Mouse (Mus musculus) kidney, adult 18-20 months (tissue): ENCODE data around the gene Ccnf.

Source experiments
- DNase-seq: peaks from one replicate; pipeline ENCODE4 v3.0.0; 2021

The Ccnf gene

DNA sequence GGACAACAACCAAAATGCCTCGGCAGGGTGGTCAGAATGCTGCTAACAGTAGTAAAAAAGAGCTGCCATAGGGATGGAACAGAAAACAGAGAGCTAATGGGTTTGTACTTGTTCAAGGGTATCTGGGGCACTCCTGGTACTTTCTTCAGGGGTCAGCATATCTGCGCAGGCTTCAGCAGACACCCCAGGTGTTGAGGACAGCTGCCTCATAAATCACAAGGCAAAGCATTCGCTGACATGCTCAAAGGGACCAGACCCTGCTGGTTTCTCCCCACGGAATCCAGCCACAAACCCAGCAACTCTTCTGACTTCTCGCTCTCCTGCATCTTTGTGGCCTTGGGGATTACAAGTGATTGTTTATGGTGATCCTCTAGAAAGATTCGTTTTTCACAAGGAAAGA is 28.6 kb downstream of the Ccnf start:
- DNase-seq = no peak

DNA sequence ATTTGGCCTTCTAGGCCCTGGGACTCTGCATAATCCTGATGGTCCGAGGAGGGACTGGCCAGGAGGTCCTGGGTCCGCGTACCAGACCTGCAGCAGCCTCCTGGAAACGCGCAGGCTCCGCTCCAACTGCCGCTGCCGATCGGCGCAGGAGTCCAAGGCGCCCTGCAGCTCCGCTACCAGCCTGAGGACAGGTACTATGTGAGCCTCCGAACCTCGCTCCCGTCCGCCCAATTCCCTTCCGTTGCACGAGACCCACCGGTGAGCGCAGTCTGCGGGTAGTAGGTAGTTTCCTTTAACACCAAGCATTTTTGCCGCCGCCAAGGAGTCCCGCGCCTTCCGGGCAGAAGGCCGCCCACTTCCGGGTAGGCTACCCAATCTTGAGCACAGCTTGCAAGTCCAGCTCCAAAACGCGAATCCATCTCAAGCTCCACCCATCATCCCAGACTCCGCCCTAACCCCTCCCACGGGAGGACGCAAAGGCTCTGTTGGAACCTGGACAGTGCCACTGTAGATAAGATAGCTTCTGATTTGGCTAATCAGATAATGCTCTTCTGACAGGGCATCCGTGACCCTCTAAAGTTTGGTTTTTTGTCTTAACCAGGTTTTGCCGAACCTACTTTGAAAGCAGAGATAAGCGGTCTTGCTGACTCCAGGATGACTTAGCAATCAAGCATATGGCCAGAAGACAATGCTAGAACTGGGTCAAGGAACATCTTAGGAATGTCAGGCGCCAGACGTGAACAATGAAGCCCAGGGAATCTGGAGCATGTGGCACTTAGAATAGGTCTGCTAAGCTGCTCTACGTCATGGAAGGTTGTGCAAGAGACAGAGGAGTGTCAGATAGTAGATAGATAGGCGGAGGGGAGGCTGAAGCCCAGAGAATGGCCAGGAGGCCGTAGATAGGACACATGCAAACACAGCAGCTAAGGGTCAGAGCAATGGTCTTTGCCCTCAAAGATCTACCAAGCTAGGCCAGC is 30.6 kb downstream of the Ccnf start, which contains the start of gene Tedc2:
Gene Tedc2, minus strand, starts transcription at position 417 of the 977 bp plus-strand sequence.
- peak; percentile 98 for DNase-seq

DNA sequence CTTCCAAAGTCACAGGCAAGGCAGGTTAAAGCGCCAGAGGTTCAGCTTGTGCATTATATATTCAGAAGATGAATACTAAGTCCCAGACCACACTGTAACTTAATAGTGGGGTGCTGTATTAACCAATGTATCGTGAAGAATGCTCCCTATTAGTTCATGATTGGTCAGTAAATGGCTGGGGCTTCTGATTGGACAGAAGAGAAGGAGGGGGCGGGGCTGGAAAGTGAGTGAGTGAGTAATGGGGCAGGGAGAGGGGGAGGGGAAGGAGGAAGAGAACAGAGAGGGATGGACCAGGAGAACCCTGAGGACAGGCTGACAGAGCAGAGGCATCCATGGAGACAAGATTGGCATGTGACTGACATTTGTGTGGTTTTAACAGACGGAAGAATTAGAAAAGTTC is 34.4 kb downstream of the Ccnf start:
- no peak for DNase-seq

DNA sequence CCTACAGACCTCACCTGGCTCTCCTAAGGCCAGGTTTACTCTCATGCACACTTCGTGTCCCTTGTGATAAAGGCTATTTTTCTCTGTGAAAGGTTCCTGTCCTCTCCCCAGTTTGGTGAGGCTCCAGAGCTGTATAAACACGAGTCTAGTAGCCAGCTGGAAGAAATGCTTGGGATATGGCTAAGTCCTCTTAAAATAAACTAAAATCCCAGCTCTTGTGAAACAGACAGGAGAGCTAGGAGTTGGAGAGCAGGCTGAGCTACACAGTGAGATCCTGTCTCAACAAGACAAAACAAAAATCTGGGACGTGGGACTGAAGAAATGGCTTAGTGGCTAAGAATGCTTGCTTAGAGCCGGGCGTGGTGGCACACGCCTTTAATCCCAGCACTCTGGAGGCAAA is 38.1 kb downstream of the Ccnf start:
- no peak for DNase-seq

DNA sequence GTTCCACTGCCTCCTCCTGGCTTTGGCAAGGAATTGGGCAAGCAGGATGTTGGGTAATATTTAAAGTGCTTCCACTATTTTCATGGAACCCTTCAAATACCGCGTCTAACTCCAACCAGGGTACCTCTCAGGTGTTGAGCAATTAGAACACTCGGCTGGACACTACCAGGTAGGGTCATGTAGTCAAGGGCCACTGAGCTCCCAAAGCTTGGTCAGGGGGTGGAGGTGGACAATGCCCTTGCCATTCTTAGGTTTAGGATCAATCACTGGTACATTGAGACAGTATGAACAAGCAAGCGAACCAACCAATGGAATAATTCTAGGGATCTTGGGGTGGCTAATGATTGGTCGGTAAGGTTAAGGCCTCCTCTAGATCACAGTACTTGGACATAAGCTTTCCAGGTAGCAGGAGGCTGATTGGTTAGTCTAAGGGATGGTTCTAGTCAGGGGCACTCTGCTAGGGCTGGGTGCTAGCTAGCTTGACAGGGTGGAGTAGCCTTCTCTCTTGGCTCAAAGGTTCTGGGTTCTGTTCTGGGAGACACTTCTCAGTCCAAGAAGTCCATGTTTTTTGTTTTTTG is 38.8 kb downstream of the Ccnf start:
- DNase-seq = no peak

DNA sequence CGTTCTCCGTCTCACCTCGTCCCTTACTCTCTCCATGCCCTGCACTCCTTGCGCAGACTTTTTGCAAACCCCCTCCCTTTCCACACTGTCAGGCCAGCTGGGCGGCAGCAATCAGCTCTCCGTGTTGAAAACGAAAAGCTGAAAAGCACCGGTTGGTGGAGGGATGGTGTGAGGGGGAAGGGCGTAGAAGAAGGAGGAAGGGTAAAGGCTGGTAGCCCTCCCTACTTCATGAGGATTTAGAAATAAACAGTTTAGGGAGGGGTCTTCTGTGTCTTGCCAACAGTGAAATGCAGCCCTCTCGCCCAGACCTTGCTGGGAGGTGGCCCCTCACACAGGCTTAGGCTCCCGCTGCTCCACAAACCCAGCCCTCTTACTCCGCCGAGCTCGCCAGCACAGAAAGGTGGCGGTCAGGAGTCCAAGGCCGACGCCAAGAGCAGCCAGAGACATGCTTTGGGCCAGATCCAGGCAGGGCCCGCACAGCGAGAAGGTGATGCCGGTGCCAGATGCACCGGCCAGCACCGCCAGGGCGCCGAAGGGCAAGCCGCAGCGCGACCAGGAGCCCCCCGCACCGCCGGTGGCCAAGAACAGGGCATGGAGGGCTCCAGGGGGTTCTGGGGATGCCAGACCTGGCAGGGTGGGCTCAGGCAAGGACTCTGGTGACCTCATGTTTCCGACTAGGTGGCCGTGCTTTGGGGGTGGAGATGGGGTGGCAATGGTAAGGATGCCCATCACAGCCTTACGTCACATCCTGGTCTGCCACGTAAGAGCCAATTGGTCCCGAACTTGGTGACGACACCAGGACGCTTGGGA is 39.4 kb downstream of the Ccnf start:
- DNase-seq = peak; percentile 52

DNA sequence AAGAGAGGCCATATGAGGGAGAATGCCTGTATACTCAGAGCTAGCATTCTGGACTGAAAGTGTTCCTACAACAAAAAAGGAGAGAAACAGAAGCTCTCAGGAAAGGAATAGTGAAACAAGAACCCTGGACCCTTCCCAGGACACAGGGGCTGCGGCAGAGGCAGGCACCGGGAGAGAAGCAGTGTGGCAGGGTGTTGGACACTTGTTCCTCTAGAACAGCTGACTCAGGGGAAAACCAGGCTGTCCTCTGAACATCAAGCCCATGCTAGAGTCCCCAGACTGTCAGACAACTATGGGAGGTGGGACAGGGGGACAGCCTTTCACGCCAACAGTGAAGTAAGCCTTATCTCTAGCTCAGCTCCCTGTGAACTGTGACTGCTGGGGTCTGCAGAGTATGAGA is 40.7 kb downstream of the Ccnf start:
- DNase-seq = no peak

DNA sequence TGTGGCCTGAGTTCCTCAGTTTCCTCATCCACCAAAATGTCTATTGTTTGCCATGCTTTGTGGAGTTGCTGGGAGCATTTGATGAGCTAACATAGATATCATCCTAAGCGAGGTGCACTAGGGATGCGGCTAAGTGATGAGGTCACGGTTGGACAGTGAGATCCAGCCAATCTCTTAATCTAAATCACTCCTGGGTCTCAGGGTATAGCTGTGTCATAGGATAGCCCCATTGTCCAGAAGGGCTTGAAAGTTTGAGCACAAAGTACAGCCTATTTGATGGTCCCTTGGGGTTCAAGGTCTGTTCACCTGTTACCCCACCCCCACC is 41.4 kb downstream of the Ccnf start:
- no peak for DNase-seq

DNA sequence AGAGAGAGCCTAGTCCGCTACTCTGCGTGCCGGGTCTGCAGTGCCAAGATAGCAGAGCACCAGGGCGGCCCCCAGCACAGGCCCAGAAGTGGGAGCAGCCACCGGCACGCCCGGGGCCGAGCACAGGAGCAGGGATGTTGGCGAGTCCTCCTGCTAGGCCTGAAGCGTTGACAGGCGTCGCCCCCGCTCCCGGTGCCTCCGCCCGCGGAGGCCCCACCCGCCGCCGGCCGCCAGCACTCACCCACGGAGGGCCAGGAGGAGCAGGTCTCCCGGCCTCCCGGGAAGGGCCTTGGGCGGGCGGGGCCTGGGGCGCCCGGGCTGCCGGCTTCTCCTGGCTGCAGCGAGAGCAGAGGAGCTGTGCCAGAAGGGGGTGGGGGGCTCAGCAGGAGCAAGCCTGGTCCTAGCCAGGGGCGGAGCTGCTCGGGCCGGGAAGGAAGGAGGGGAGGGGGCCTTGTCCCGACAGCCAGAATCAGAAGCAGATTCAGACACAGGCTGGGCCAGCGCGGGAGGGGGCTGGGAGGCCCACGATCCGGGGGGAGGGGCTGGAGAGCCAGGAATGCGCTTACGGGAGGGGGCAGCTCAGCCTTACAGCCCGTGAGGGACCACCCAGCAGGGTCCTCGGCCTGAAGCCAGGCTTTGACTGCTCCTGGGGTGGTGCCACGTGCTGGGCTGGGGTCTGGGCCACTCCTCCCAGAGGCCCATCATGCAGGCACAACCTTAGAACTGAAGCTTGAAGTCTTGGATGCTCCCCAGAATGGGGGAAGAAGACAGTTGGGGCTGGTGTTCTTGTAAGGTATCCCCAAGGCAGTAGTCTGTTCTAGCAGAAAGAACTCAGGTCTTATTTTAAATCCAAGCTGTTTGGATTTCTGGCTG is 42.0 kb downstream of the Ccnf start, which contains the start of gene Ntn3:
Gene Ntn3, minus strand, starts transcription at position 489 of the 873 bp plus-strand sequence.
- peak; percentile 32 for DNase-seq

DNA sequence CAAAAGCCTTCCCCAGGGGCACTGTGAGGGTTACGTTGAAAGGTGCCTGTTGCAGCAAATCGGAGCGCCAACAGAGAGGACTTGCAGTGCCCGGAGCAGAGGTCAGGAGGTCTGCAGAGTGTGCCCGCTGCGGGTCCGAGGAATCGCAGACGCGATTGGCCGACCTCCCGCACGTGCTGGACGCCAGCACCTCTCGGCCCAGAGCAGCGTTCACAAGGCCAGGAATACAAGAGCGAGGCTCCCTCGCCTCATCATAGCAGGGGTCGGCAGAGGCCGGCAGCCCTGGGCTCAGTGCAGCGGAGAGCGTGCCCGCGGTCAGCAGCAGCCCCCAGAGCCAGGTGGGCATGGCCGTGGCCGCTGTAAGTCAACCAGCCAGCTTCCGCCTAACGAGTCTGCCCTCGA is 42.6 kb downstream of the Ccnf start:
- DNase-seq = peak; percentile 45

DNA sequence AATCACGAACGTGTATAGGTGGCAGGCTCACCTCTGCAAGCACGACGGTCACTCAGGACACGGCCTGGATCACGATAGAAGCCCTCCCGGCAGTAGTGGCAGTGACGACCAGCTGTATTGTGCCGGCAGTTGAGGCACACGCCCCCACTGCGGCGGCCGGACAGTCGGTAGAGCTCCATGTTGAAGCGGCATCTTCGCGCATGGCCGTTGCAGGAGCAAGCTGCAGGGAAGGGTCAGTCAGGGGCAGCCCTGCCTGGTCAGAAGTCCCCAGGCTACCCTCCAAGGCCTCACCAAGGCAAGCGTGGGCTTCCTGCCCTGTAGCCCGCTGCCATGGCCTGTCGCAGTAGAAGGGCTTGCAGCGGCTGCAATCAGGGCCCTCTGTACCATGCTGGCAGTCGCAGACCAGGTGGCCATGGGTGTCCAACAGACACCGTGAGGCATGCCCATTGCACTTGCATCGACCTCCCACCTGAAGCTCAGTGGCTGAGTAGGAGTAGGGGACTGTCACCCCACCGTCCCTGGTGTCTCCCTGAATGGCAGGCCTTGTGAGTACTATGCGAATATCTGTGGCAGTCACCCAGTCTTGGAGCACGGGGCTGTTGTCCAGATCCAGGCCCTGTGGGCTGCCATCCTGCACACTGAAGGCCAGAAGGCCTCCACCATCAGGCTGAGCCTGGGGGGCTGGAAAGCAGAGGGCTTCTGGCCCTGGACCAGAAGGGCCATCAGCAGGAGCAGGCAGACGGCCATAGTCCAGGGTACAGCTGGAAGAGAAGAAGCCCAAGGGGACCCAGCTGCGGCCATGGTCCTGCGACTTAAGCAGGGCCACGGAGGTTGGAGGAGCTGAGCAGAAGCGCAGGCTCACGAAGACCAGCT is 43.3 kb downstream of the Ccnf start:
- no peak for DNase-seq

DNA sequence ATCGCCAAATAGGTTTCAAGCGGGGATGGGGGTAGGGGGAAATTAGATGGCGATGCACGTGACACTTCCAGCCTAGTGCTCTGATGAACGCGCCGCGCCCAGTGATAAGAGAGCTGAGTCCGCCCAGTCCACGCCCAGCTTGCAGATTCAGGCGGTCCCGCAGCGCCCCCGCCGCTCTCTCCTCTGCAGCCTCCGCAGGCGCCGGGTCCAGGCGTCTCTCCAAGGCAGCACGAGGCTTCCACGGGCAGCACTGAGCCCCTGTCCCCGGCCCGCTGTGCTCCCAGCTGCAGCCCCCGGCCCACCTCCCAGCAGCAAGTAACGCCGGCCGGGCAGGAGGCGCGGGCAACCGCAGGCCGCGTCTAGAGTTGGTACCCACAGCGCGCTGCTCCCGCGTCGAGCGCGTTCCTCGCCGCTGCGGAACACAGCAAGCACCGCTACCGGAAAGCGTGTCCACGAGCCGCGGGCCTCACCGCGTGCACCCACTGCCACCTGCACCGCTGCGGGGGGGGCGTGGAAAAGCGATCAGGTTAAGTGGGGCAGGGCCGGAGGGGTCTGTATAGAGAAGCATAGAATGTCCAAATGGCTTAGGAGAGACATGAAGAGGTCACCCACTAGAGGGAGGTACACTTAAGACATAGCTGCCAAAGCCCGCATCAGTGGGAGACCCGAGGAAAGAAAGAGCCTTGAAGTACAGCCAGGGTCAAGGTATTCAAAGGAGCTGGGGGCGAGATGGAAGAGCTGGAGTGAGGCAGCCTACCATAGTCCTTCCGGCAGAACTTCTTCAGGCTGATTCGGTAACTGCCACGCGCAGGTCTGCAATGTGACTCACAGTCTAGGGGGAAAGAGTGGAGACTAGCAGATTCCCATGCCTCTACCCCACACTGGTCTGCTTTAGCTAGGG is 44.6 kb downstream of the Ccnf start:
- peak; percentile 27 for DNase-seq

DNA sequence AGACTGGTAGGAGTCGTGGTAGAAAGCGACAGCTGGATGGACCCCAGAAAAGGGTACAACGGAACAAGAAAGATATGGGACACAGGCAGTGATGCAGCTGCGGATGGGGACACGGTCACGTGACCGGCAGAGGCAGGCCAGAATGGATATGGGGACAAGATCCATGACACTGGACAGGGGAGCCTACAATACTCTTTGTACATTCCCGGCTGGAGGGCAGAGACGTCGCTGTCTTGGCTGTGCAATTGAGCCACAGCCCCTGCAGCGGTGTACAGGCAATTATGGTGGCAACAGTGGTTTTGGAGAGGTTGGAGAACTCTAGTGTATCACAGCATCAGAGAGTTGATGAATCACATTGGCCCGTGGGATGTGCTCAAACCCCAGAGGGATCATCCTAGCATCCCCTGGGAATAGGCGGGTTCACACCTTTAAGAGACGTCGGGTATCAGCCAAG is 45.3 kb downstream of the Ccnf start:
- no peak for DNase-seq

DNA sequence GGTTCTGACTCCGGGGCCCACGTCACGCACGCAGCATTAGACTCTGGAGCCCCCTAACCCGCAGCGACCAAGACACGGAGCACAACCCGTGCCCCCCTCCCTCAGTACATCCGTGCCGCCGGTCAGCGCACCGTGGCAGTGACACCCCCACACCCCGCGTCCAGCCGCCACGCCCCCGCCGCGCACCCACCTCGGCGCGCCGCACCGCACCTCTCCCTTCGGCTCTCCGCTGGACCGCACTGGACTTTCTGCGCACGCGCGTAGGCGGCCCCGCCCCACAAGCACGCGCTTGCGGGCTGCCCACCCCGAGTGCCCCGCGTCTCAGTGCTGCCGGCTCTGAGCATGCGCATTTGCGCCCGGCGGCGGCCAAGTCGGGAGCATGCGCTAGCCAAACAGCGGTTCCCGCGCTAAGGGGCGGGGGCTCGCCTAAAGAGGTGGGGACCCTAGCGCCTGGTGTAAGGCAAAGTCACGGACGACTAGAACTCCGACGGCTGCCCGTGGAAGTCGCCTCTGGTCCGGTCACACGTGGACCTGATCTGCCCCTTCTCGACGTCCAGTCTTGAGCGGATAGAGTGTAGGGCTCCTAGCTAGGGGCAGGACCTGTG is 45.9 kb downstream of the Ccnf start, which contains the start of gene Tbc1d24:
Gene Tbc1d24, minus strand, starts transcription at position 279 of the 605 bp plus-strand sequence.
- peak; percentile 91 for DNase-seq

DNA sequence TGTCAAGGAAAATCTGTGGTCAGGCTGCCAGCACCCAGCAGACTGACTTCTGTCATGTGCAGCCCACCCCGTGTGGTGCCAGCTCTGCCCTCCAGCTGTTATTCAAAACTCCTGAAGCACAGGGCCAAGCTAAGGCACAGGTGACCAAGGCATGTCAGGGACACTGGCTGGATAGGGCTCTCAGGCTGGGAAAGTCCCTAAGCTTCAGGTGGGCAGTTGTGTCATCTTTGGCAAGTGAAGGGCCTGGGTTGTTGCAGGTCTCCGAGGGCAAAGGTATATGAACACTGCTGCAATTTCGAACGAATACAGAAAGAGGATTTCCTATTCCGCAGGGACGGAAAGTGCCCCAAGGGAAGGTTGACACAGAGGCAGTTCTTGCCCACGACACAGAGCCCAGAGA is 46.4 kb downstream of the Ccnf start:
- DNase-seq = no peak

DNA sequence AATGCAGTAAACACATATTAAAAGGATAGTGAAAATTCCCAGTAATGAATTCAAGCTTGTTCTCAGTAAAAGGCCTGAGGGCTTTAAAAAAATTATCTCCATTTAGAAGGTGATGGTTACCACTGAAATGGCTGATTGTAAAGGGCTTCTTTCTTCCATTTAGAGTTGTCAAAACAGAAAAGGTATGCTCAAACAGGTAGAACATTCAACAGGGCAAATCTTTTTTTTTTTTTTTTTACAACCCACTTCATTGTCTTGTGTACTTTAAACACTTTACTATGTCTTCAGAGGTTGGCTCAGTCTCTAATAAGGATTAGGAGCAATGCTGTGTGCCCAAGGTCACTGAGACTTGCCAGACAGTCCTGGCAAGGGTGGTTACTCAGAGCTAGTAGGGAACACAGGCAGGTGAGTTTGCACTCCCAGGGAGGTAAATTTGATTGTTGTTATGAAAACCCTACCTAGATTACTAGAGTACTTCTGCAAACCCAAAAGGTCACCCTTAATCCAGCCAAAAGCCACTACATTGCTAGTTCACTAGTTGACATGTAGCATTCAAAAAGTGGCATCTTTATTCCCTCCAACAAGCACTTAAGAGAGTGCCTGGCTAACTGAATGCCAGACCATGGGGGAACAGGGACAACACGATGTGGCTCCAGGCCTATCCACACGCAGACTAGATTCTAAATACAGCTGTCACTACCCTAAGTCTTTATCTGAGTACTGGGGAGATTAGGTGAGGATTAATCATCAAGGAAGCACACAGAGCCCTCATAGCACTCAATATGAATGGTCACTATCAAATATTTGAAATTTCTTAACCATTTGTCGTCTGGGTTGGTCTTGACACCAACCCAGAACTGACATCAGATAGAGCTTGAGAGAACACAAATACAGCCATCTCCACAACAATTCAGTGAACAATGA is 47.4 kb downstream of the Ccnf start:
- no peak for DNase-seq

DNA sequence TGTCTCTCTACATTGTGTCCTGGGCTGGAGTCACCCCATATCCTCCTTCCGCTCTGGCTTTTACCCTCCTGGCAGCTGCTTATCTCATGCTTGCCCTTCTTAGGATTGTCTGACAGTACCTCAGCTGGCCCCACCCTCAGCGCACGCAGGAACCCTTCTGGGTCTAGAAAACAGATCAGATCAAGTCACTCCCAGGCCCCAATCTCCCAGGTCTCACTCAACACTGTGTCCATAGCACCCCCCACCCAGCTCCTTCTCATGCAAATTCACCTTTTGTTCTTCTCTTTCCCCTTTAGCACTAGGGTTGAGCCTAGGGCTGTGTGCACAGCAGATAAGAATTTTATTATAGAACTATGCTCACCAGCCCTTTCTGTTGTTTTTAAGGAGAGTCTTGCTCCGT is 48.2 kb downstream of the Ccnf start:
- DNase-seq = no peak

DNA sequence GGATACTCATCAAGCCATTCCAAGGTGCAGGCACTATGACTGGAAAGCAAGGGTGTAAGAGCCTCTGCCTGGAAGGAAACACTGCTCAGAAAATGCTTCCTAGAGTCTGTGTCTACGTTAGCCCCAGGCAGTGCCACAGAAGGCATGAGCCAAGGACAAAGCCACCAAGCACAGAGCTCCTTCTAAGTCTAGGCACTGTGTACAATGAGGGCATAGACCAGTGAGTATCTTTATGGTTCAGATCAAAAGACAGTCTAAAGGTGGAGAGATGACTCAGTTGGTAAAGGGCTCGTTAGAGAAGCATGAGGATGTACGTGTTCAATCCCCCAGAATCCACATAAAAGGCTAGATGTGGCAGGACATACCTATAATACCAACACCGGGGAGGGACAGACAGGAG is 50.2 kb downstream of the Ccnf start:
- DNase-seq = no peak

DNA sequence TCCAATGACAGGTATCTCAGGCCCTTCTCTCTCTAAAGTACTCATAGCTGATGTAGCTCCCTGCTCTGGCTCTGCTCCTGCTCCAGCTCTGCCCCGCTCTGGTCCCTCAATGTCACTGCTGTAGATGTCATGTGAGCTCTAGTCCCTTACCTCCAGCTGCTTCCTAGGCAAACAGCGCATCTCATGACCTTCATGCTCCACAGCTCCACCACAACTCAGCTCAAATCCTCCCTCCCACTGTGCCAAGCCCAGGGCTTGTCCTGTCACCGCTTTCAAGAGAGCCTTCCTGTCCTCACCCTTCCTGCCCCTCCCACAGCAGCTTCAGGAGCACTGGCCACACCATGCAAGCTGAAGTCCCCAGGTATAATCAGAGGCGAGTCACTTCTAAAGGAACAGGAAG is 51.5 kb downstream of the Ccnf start:
- DNase-seq = no peak
